Mouse (Mus musculus) heart, embryonic 12.5 days (tissue): ENCODE measurements at regions not wholly inside any gene's neighbourhood (a gene's known extent, or its start where the extent isn't known, plus 50 kb on each side); places are given as distances from the start of the nearest gene placed in this dataset.
"Not testable (repeated sequence)": the region's sequence is repeated elsewhere in the genome, so short reads cannot be mapped to it uniquely, and the experiment has no call there.

Experiments used
- ATAC-seq: fragments of 200-750 bp; cut with Nextera tagmentation; 2 replicates; pipeline ENCODE4 v1.8.0; 2017; ENCODE audit warnings: moderate TSS enrichment, moderate library complexity; ENCODE audit not compliant: insufficient number of reproducible peaks, low FRiP score
- H3K27ac ChIP-seq: fragments of 300-500 bp; sonication (generic); 2 replicates; pipeline ENCODE4 v1.5.1; 2016; ENCODE audit warnings: mild to moderate bottlenecking, moderate library complexity; ENCODE audit not compliant: poor library complexity, severe bottlenecking
- H3K27me3 ChIP-seq: fragments of 300-500 bp; sonication (generic); replicated peaks from 2 replicates; pipeline ENCODE4 v1.6.1; 2016; ENCODE audit warnings: mild to moderate bottlenecking, moderate library complexity
- H3K36me3 ChIP-seq: fragments of 300-500 bp; sonication (generic); 2 replicates; pipeline ENCODE4 v1.6.1; 2016; ENCODE audit warnings: mild to moderate bottlenecking, moderate library complexity
- H3K4me1 ChIP-seq: fragments of 300-500 bp; sonication (generic); replicated peaks from 2 replicates; pipeline ENCODE4 v1.6.1; 2016; ENCODE audit warnings: mild to moderate bottlenecking
- H3K4me2 ChIP-seq: fragments of 300-500 bp; sonication (generic); 2 replicates; pipeline ENCODE4 v1.6.1; 2016; ENCODE audit warnings: mild to moderate bottlenecking, moderate library complexity
- H3K4me3 ChIP-seq: fragments of 300-500 bp; sonication (generic); 2 replicates; pipeline ENCODE4 v1.5.1; 2016; ENCODE audit warnings: mild to moderate bottlenecking
- H3K9ac ChIP-seq: fragments of 300-500 bp; sonication (generic); 2 replicates; pipeline ENCODE4 v1.6.1; 2016; ENCODE audit warnings: mild to moderate bottlenecking, moderate library complexity
- H3K9me3 ChIP-seq: fragments of 300-500 bp; sonication (generic); replicated peaks from 2 replicates; pipeline ENCODE4 v1.6.1; 2016; ENCODE audit warnings: mild to moderate bottlenecking, moderate library complexity
- WGBS: fragments of 180-500 bp; shearing (Covaris S2); methylation state at CpG from one replicate; pipeline ENCODE4 v1.1.7; 2016; 5-methylcytosine and 5-hydroxymethylcytosine counted together

- no peaks in the 10 kb centered on the region for H3K9me3 ChIP-seq
- no peak overlapping the region for H3K4me2 ChIP-seq
- WGBS = 61% methylated on average over 6 of the region's 6 CpGs
- no peaks in the 10 kb centered on the region for H3K36me3 ChIP-seq
- no peak overlapping the region for H3K27ac ChIP-seq
- H3K4me3 ChIP-seq = no peak overlapping the region
- ATAC-seq = no peak
- H3K4me1 ChIP-seq = peaks cover 4% of the 10 kb centered on the region; the same call in 1 of the 2 replicates
- no peaks in the 10 kb centered on the region for H3K27me3 ChIP-seq
- no peak overlapping the region for H3K9ac ChIP-seq
Observed at GRCm38 (mm10) chr9:30613715-30614114, 186.8 kb downstream of the Snx19 start.

- Histone ChIP-seq H3K36me3 (no peaks in the 10 kb centered on the region), H3K27ac (no peak overlapping the region), H3K9ac (no peak overlapping the region), H3K4me1 (peaks cover 4% of the 10 kb centered on the region; the same call in 1 of the 2 replicates), H3K4me2 (no peak overlapping the region), H3K9me3 (no peaks in the 10 kb centered on the region), H3K27me3 (no peaks in the 10 kb centered on the region), H3K4me3 (no peak overlapping the region)
- 69% methylated on average over 5 of the region's 5 CpGs for WGBS
- ATAC-seq = no peak
Observed at GRCm38 (mm10) chr9:30613003-30613552, 186.2 kb downstream of the Snx19 start.

DNA sequence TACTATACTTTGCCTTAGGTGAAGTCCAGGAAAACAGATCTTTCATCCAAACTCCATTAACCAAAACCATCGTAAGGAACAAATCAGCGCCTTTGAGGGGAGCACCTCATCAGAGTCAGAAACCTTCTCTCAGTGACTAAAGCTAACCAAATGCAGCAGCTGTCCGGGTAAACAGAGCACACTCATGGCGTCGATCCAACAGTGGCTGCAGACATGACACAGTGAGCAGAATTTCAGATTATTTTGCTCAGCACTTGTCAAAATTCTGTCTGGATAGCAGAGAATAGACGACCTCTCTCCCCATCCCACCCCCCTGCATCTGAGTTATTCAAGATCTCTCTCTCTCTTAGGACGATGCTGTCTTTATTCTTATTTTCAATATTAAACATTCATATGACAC is 183.4 kb downstream of the Snx19 start:
- Histone ChIP-seq H3K27ac (no peak overlapping the region), H3K27me3 (no peaks in the 10 kb centered on the region), H3K4me3 (no peak overlapping the region), H3K9me3 (no peaks in the 10 kb centered on the region), H3K4me1 (peaks cover 4% of the 10 kb centered on the region; the same call in 1 of the 2 replicates), H3K9ac (no peak overlapping the region), H3K36me3 (no peaks in the 10 kb centered on the region), H3K4me2 (no peak overlapping the region)
- ATAC-seq = no peak
- WGBS = 65% methylated on average over 7 of the region's 7 CpGs

DNA sequence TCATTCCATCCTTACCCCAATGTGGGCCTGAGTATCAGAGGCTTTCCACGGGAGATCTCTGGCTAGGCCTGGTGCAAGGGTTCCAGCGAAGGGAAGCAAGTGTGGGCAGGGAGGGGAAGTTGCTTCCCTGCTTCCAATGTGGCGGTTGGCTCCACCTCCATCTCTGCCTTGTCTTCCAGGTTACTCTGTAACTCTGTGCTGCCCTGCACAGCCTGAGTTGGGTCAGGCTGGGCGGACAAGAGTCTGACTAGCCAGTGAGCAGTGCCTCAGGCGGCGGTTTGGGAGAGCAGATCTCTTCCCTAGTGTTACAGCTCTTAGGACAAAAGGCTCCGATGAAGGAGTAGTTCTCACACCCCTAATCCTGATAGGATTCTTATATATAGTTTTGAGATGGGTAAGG is 172.8 kb downstream of the Snx19 start:
- Histone ChIP-seq H3K4me1 (peaks cover 7% of the 10 kb centered on the region), H3K4me2 (no peak overlapping the region), H3K4me3 (no peak overlapping the region), H3K27ac (no peak overlapping the region), H3K9me3 (no peaks in the 10 kb centered on the region), H3K9ac (no peak overlapping the region), H3K27me3 (no peaks in the 10 kb centered on the region), H3K36me3 (no peaks in the 10 kb centered on the region)
- no peak for ATAC-seq
- WGBS = 68% methylated on average over 7 of the region's 7 CpGs

DNA sequence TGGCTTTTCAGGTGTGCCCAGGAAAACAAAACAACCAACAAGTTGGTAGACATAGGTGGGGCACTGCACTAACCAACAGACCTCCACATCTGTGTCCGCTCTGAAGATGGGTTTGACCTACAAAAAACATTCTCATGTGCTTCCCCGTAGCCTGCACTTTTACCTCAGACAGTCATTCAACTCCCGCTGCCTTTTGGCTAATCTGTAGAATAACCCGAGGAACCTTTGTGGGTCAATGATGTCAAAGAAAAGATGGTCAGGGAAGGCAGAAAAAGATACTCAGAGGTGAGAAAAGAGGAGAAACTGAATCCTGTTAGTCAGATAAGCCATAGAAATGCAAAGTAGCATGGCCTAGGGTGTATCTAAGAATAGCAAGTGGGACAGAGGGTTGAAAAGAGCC is 170.8 kb downstream of the Snx19 start:
- Histone ChIP-seq H3K4me1 (peaks cover 7% of the 10 kb centered on the region), H3K9me3 (no peaks in the 10 kb centered on the region), H3K27me3 (no peaks in the 10 kb centered on the region), H3K9ac (no peak overlapping the region), H3K36me3 (no peaks in the 10 kb centered on the region), H3K4me2 (no peak overlapping the region), H3K27ac (no peak overlapping the region), H3K4me3 (no peak overlapping the region)
- 56% methylated on average over 4 of the region's 4 CpGs for WGBS
- no peak for ATAC-seq

DNA sequence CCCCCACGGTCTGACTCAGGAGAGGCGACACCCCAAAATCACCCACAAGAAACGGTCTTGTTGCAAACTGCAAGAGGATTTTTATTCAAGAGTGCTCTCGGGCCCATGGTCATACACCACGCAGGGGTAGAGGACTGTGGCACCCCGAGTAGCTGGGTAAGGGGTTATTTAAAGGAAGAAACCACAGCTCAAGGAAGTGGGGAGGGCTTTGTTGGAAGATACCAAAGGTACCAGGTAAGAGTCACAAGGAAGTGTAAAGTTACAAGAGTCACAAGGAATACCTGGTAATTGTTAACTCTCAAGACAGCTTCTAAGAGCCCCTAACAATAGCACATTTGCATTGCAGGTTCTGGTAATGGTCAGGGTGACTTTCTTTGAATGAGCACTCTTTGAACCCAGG is 170.2 kb downstream of the Snx19 start:
- ATAC-seq, H3K27ac ChIP-seq, H3K4me1 ChIP-seq, H3K9me3 ChIP-seq, H3K4me2 ChIP-seq, H3K9ac ChIP-seq, H3K27me3 ChIP-seq, H3K4me3 ChIP-seq, H3K36me3 ChIP-seq: not testable (repeated sequence)
- 70% methylated on average over 6 of the region's 6 CpGs for WGBS

DNA sequence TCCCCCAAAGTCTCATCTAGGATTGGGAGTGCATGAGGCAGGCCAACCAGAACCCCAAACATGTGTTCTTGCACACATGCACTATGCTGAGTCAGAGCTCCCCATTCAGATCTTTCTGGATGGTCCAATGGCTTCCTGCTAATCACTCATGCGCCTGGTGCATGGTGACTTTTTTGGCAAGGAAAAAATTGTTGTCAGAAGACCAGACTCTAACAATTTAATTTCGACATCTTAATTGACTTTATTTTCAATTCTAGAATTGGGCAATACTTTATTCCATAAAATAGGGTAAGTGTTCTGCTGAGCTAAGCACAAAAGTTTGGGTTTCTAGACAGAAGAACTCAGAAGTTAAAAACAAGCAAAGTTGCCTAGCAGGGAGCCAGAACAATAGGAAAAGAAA is 165.7 kb downstream of the Snx19 start:
- no peak for ATAC-seq
- Histone ChIP-seq H3K4me1 (peaks cover under 1% of the 10 kb centered on the region; the same call in 1 of the 2 replicates), H3K4me3 (no peak overlapping the region), H3K4me2 (no peak overlapping the region), H3K9me3 (no peaks in the 10 kb centered on the region), H3K27ac (no peak overlapping the region), H3K27me3 (no peaks in the 10 kb centered on the region), H3K9ac (no peak overlapping the region), H3K36me3 (no peaks in the 10 kb centered on the region)
- 86% methylated on average over 2 of the region's 2 CpGs for WGBS

GRCm38 (mm10) chr9:30591246-30591645 is 164.3 kb downstream of the Snx19 start:
- Histone ChIP-seq H3K9me3 (no peaks in the 10 kb centered on the region), H3K4me1 (no peaks in the 10 kb centered on the region), H3K4me2 (no peak overlapping the region), H3K27ac (no peak overlapping the region), H3K27me3 (no peaks in the 10 kb centered on the region), H3K9ac (no peak overlapping the region), H3K4me3 (no peak overlapping the region), H3K36me3 (no peaks in the 10 kb centered on the region)
- ATAC-seq = no peak
- 74% methylated on average over 5 of the region's 5 CpGs for WGBS

GRCm38 (mm10) chr9:30590661-30591179 is 163.8 kb downstream of the Snx19 start:
- H3K4me3 ChIP-seq = no peak overlapping the region
- no peak overlapping the region for H3K9ac ChIP-seq
- no peak for ATAC-seq
- no peaks in the 10 kb centered on the region for H3K9me3 ChIP-seq
- no peak overlapping the region for H3K27ac ChIP-seq
- H3K36me3 ChIP-seq = no peaks in the 10 kb centered on the region
- no peaks in the 10 kb centered on the region for H3K4me1 ChIP-seq
- H3K27me3 ChIP-seq = no peaks in the 10 kb centered on the region
- WGBS = 58% methylated on average over 6 of the region's 6 CpGs
- H3K4me2 ChIP-seq = no peak overlapping the region

DNA sequence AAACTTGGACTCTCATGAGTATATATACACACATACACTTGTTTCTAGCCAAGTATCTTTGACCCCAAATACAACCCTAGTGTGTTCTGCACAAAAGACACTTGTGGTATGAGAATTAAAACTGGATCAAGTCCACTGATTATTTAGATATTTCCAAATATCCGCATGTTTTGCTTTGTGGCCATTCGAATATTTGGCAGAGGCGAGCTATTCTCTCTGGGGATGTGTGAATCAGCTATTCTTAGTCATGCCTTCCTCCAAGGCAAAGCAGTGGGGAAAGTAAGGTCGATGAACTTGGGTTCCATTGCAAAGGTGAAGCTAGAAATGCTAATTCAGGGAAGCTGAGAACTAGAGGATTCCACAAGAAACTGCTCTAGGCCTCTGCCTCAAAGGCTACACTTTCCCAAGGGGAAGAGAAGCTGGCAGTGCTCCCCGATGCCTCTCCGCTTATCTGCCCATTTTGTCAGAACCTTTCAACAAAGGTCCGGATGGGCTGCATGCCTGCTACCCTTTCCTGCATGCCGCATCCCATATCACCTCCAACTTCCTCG is 154.4 kb downstream of the Snx19 start:
- Histone ChIP-seq H3K4me2 (no peak overlapping the region), H3K4me3 (no peak overlapping the region), H3K36me3 (no peaks in the 10 kb centered on the region), H3K9ac (no peak overlapping the region), H3K27ac (no peak overlapping the region), H3K4me1 (peaks cover 9% of the 10 kb centered on the region), H3K9me3 (no peaks in the 10 kb centered on the region), H3K27me3 (no peaks in the 10 kb centered on the region)
- ATAC-seq = no peak
- WGBS = 64% methylated on average over 9 of the region's 9 CpGs

- no peaks in the 10 kb centered on the region for H3K27me3 ChIP-seq
- H3K27ac ChIP-seq = no peak overlapping the region
- no peak overlapping the region for H3K4me3 ChIP-seq
- H3K4me1 ChIP-seq = peaks cover 9% of the 10 kb centered on the region
- H3K9ac ChIP-seq = no peak overlapping the region
- no peaks in the 10 kb centered on the region for H3K9me3 ChIP-seq
- no peaks in the 10 kb centered on the region for H3K36me3 ChIP-seq
- no peak for ATAC-seq
- WGBS = 63% methylated on average over 6 of the region's 6 CpGs
- no peak overlapping the region for H3K4me2 ChIP-seq
Observed at GRCm38 (mm10) chr9:30580500-30580899, 153.6 kb downstream of the Snx19 start.

DNA sequence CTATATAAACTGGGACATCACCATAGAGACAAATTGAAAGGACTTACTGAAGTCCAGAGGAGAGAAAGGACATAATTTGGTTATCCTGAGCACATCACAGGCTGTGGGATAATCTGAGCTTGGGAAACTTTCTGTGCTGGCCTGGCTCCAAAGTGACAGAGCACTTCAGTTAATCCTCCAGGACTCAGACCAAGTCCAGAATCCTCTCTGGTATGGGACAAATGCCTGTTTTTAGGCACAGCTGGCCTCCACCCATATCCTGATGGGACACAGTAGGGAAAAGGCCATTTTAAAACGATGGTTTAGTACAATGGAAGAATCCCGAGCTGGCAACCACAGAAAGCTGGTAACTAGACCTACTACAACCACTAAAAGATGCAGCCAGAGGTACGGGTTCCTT is 151.3 kb downstream of the Snx19 start:
- Histone ChIP-seq H3K4me3 (no peak overlapping the region), H3K9me3 (no peaks in the 10 kb centered on the region), H3K4me1 (peaks cover 19% of the 10 kb centered on the region), H3K36me3 (no peaks in the 10 kb centered on the region), H3K27ac (no peak overlapping the region), H3K27me3 (no peaks in the 10 kb centered on the region), H3K4me2 (no peak overlapping the region), H3K9ac (no peak overlapping the region)
- 79% methylated on average over 3 of the region's 3 CpGs for WGBS
- no peak for ATAC-seq
